Mouse (Mus musculus) gastrocnemius, adult 2 months (tissue): ENCODE measurements at regions not wholly inside any gene's neighbourhood (a gene's known extent, or its start where the extent isn't known, plus 50 kb on each side); places are given as distances from the start of the nearest gene placed in this dataset.

Experiments used
- DNase-seq: peaks from one replicate; pipeline ENCODE4 v3.0.0; 2022
- H3K27ac ChIP-seq: fragments of 200-600 bp; 2 replicates; pipeline ENCODE4 v1.8.1; 2022; ENCODE audit warnings: mild to moderate bottlenecking
- H3K4me3 ChIP-seq: fragments of 200-600 bp; 2 replicates; pipeline ENCODE4 v1.8.1; 2022; ENCODE audit warnings: mild to moderate bottlenecking, moderate library complexity
- CTCF ChIP-seq: fragments of 200-600 bp; IDR thresholded peaks from 2 replicates; pipeline ENCODE4 v1.8.1; 2022; ENCODE audit warnings: antibody characterized with exemption, mild to moderate bottlenecking, moderate library complexity
- intact Hi-C: fragments of 180-260 bp; cut with DNase I; formaldehyde crosslinking; loops from one replicate; pipeline ENCODE4 v1.15.1; 2025

- intact Hi-C loops = no loop called here
Observed at GRCm38 (mm10) chr12:96124156-96124931, 432.3 kb downstream of the Flrt2 start.

GRCm38 (mm10) chr12:96129870-96130454, 437.9 kb downstream of the Flrt2 start:
- no peak for TF ChIP-seq CTCF
- H3K4me3 ChIP-seq = no peak overlapping the region
- no peak overlapping the region for H3K27ac ChIP-seq
- intact Hi-C loops = no loop called here
- no peak for DNase-seq

More at GRCm38 (mm10) chr12:96124156-96124931, 432.3 kb downstream of the Flrt2 start:
- DNase-seq = no peak
- no peak for TF ChIP-seq CTCF
- no peak overlapping the region for H3K27ac ChIP-seq
- H3K4me3 ChIP-seq = no peak overlapping the region

GRCm38 (mm10) chr12:96130796-96131512, 438.9 kb downstream of the Flrt2 start:
- Histone ChIP-seq H3K27ac (no peak overlapping the region), H3K4me3 (no peak overlapping the region)
- intact Hi-C loops = no loop called here
- TF ChIP-seq CTCF = no peak
- DNase-seq = no peak

- intact Hi-C loops = no loop called here
Observed at GRCm38 (mm10) chr12:96134136-96134535, 442.1 kb downstream of the Flrt2 start.

GRCm38 (mm10) chr12:96141748-96142147, 449.7 kb downstream of the Flrt2 start:
- Histone ChIP-seq H3K27ac (no peak overlapping the region), H3K4me3 (no peak overlapping the region)
- no peak for TF ChIP-seq CTCF
- intact Hi-C loops = no loop called here
- no peak for DNase-seq

More at GRCm38 (mm10) chr12:96134136-96134535, 442.1 kb downstream of the Flrt2 start:
- Histone ChIP-seq H3K4me3 (no peak overlapping the region), H3K27ac (no peak overlapping the region)
- no peak for TF ChIP-seq CTCF
- no peak for DNase-seq

GRCm38 (mm10) chr12:96154095-96154494, 462.1 kb downstream of the Flrt2 start:
- no peak for DNase-seq
- no peak overlapping the region for H3K4me3 ChIP-seq
- TF ChIP-seq CTCF = no peak
- intact Hi-C loops = no loop called here
- no peak overlapping the region for H3K27ac ChIP-seq

- TF ChIP-seq CTCF = no peak
- no peak for DNase-seq
- H3K4me3 ChIP-seq = no peak overlapping the region
- intact Hi-C loops = no loop called here
- no peak overlapping the region for H3K27ac ChIP-seq
Observed at GRCm38 (mm10) chr12:96167551-96167950, 475.5 kb downstream of the Flrt2 start.

GRCm38 (mm10) chr12:96198928-96199327, 506.9 kb downstream of the Flrt2 start:
- intact Hi-C loops = no loop called here
- DNase-seq = no peak
- no peak for TF ChIP-seq CTCF
- Histone ChIP-seq H3K4me3 (no peak overlapping the region), H3K27ac (no peak overlapping the region)

GRCm38 (mm10) chr12:96201855-96202254, 509.8 kb downstream of the Flrt2 start:
- H3K27ac ChIP-seq = no peak overlapping the region
- no peak overlapping the region for H3K4me3 ChIP-seq
- no peak for DNase-seq
- intact Hi-C loops = no loop called here
- TF ChIP-seq CTCF = no peak

- Histone ChIP-seq H3K27ac (no peak overlapping the region), H3K4me3 (no peak overlapping the region)
- TF ChIP-seq CTCF = no peak
- intact Hi-C loops = no loop called here
- no peak for DNase-seq
Observed at GRCm38 (mm10) chr12:96226446-96226845, 534.4 kb downstream of the Flrt2 start.

- no peak overlapping the region for H3K4me3 ChIP-seq
- no peak overlapping the region for H3K27ac ChIP-seq
- no peak for TF ChIP-seq CTCF
- DNase-seq = no peak
- intact Hi-C loops = no loop called here
Observed at GRCm38 (mm10) chr12:96228714-96229113, 536.7 kb downstream of the Flrt2 start.

GRCm38 (mm10) chr12:96235510-96235909, 543.5 kb downstream of the Flrt2 start:
- Histone ChIP-seq H3K4me3 (no peak overlapping the region), H3K27ac (no peak overlapping the region)
- TF ChIP-seq CTCF = no peak
- intact Hi-C loops = no loop called here
- DNase-seq = no peak

GRCm38 (mm10) chr12:96235996-96236525, 544.0 kb downstream of the Flrt2 start:
- TF ChIP-seq CTCF = no peak
- intact Hi-C loops = no loop called here
- Histone ChIP-seq H3K4me3 (no peak overlapping the region), H3K27ac (no peak overlapping the region)
- no peak for DNase-seq
